Mouse (Mus musculus) liver, embryonic 14.5 days (tissue): ENCODE measurements around the gene Rad54l2. TPM values are rescaled to one million over a fixed set of nuclear protein-coding genes. Genes with fewer than 3 reads are reported as not detected.

Experiments used
- ATAC-seq: fragments of 200-750 bp; cut with Nextera tagmentation; 2 replicates; pipeline ENCODE4 v1.8.0; 2017; ENCODE audit warnings: moderate number of reproducible peaks, mild to moderate bottlenecking, moderate library complexity; ENCODE audit not compliant: insufficient read depth
- DNase-seq, 3 experiments: peaks; one replicate each; pipeline ENCODE4 v3.0.0-alpha.2; 2012 to 2013; ENCODE audit warnings: low read depth in 3 of 3, low spot score in 3 of 3
- H3K27ac ChIP-seq: fragments of 300-500 bp; sonication (generic); 2 replicates; pipeline ENCODE4 v1.5.1; 2014; ENCODE audit warnings: moderate library complexity, mild to moderate bottlenecking, control low read depth, inconsistent platforms
- H3K27me3 ChIP-seq: fragments of 300-500 bp; sonication (generic); 2 replicates; pipeline ENCODE4 v1.6.1; 2014; ENCODE audit warnings: mild to moderate bottlenecking, low read length, moderate library complexity; ENCODE audit not compliant: control insufficient read depth, insufficient read depth
- H3K36me3 ChIP-seq: fragments of 300-500 bp; sonication (generic); replicated peaks from 2 replicates; pipeline ENCODE4 v1.6.1; 2014; ENCODE audit warnings: low read depth; ENCODE audit not compliant: control insufficient read depth, insufficient read depth
- H3K4me1 ChIP-seq, 2 experiments: fragments of 200-500 bp in 1 of 2; fragments of 300-500 bp in 1 of 2; sonication (generic) in 1 of 2; replicated peaks; 2 replicates each; pipeline ENCODE4 v1.6.1; 2012 to 2014; ENCODE audit warnings: antibody characterized with exemption in 1 of 2, inconsistent platforms in 1 of 2, low read length in 1 of 2; ENCODE audit not compliant: control insufficient read depth in 2 of 2, insufficient read depth in 2 of 2
- H3K4me2 ChIP-seq: fragments of 300-500 bp; sonication (generic); 2 replicates; pipeline ENCODE4 v1.6.1; 2014; ENCODE audit warnings: low read depth, mild to moderate bottlenecking, control low read depth, moderate library complexity
- H3K4me3 ChIP-seq, 2 experiments: fragments of 200-500 bp in 1 of 2; fragments of 300-500 bp in 1 of 2; sonication (generic) in 1 of 2; 2 replicates each; pipeline ENCODE4 v1.5.1; 2012 to 2014; ENCODE audit warnings: low read depth in 2 of 2, low read length in 2 of 2, mild to moderate bottlenecking in 2 of 2, control low read depth in 1 of 2, inconsistent platforms in 1 of 2, moderate library complexity in 1 of 2; ENCODE audit not compliant: insufficient read depth in 1 of 2
- H3K9ac ChIP-seq: fragments of 300-500 bp; sonication (generic); replicated peaks from 2 replicates; pipeline ENCODE4 v1.6.1; 2014; ENCODE audit warnings: mild to moderate bottlenecking, control low read depth, moderate library complexity
- H3K9me3 ChIP-seq: fragments of 300-500 bp; sonication (generic); 2 replicates; pipeline ENCODE4 v1.6.1; 2016; ENCODE audit warnings: low read length, mixed read lengths; ENCODE audit not compliant: control insufficient read depth
- CTCF ChIP-seq: IDR thresholded peaks from 2 replicates; pipeline ENCODE4 v1.5.1; 2016; ENCODE audit warnings: antibody characterized with exemption, low read depth, control low read depth
- EP300 ChIP-seq: IDR thresholded peaks from 2 replicates; pipeline ENCODE4 v1.6.1; 2016; ENCODE audit warnings: antibody characterized with exemption, low read depth
- WGBS: fragments of 180-500 bp; shearing (Covaris S2); extraction: QIAGEN DNeasy Blood & Tissue Kit; methylation state at CpG from one replicate; pipeline ENCODE4 v1.1.7; 2014; ENCODE audit not compliant: insufficient replicate concordance; 5-methylcytosine and 5-hydroxymethylcytosine counted together
- polyA plus RNA-seq, 2 experiments: library from polyadenylated mRNA; depleted of rRNA in 1 of 2; stranded (reverse) in 1 of 2; unstranded in 1 of 2; fragments of >200 nt; fragmentation: Nextera tagmentation in 1 of 2; extraction: Ambion mirVana in 1 of 2; gene quantifications; 2 replicates each; pipeline versions ENCODE4 v1.2.1 to v1.2.3; 2012 to 2014

Rad54l2 gene
- polyA plus RNA-seq, 2 experiments = 0.96 to 2.4 TPM

DNA sequence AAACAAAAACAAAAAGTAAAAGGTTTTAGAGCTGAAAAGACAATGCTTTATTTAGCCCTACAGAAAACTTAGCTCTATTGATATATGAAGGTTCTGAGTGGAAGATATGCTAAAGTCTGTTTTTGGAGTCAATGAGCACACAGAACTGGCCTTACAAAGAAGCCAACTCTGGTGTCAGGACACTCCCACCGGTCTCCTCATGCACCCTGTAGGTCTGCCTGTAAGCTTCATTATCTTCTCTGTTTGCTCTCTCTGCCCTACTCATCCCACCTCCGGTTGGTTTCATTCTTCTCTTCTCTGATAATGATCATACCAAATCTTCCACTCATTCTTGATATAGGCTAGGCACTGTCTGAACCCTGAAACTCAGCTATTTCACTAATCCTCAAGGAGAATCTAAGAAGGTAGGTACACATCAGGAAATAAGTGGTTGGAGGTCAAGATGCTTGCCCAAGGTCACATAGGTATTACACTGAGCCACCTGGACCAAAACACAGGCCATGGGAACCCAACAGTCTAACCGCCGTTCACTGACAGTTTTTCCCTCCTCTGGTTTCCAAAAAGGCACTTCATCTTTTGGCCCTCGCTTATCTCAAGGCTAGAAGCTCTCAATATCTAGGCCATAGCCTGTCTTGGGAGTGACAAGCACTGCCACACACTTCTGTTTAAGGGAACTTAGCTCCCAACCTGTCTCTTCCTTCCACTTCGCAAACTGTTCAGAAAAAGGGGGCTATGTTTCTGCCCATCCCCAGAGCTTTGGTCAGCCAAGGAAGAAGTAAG is 104.7 kb downstream of the Rad54l2 start:
- 41% methylated on average over 6 of the region's 6 CpGs for WGBS
- Histone ChIP-seq H3K4me1 (peaks cover 8 to 9% of the 10 kb centered on the region in 2 experiments), H3K4me3 (peak overlapping the region; percentile 62 to 75), H3K27ac (no peak overlapping the region), H3K9ac (peak overlapping the region; percentile 58), H3K9me3 (no peaks in the 10 kb centered on the region), H3K4me2 (peak overlapping the region; percentile 98), H3K36me3 (no peaks in the 10 kb centered on the region), H3K27me3 (no peaks in the 10 kb centered on the region)
- DNase-seq (no peak), ATAC-seq (no peak)
- TF ChIP-seq EP300 = no peak
- no peak for TF ChIP-seq CTCF

DNA sequence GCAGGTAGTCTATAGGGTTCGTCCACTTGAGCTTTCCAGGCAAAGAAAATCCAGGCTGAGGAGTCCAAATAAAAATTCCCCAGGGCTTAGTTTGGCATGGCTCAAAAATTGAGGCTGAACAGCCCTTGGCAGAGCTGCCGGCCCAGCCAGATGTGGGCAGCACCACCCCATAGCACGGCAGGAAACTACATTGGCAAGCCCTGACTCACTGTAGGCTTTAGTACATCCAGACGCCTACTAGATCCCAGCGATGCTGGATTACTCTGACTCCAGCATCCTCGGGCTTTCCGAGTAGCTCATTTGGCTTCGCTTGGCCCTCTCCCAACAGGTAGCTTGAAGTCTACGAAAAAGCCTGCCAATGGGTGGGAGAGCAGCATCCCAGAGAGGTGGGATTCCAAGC is 108.0 kb downstream of the Rad54l2 start:
- no peak overlapping the region for H3K4me3 ChIP-seq
- H3K4me1 ChIP-seq = peaks cover 7 to 8% of the 10 kb centered on the region in 2 experiments
- ATAC-seq = no peak
- H3K9me3 ChIP-seq = no peaks in the 10 kb centered on the region
- no peaks in the 10 kb centered on the region for H3K36me3 ChIP-seq
- no peak overlapping the region for H3K27ac ChIP-seq
- no peak overlapping the region for H3K9ac ChIP-seq
- no peak for DNase-seq
- no peaks in the 10 kb centered on the region for H3K27me3 ChIP-seq
- H3K4me2 ChIP-seq = no peak overlapping the region
- 83% methylated on average over 9 of the region's 9 CpGs for WGBS
- TF ChIP-seq EP300 (no peak), CTCF (no peak)

DNA sequence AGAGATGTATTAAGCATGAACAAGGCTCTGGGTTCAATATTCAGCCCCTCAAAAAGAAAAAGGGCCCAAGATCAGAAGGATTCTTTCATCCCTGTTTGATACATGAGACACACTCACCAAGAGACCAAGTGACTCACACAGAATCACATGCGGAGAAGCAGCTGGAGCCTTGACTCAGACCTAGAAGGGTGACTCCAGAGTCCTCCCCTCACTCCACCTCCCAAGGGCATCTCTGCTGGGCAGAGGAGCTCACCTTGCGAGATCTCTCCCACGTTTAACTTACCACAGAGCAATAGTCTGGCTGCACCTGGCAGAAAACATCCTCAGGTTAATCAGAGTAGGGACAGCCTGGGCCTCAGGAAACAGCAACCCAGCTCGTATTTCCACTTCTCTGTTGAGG is 110.8 kb downstream of the Rad54l2 start:
- Histone ChIP-seq H3K9ac (no peak overlapping the region), H3K9me3 (no peaks in the 10 kb centered on the region), H3K27me3 (no peaks in the 10 kb centered on the region), H3K27ac (no peak overlapping the region), H3K4me2 (no peak overlapping the region), H3K4me1 (peaks cover 0 to 7% of the 10 kb centered on the region in 2 experiments; a peak in 1 of 4 replicates), H3K4me3 (no peak overlapping the region), H3K36me3 (no peaks in the 10 kb centered on the region)
- ATAC-seq (no peak), DNase-seq (no peak)
- TF ChIP-seq CTCF = no peak
- TF ChIP-seq EP300 = no peak
- 65% methylated on average over 4 of the region's 4 CpGs for WGBS

DNA sequence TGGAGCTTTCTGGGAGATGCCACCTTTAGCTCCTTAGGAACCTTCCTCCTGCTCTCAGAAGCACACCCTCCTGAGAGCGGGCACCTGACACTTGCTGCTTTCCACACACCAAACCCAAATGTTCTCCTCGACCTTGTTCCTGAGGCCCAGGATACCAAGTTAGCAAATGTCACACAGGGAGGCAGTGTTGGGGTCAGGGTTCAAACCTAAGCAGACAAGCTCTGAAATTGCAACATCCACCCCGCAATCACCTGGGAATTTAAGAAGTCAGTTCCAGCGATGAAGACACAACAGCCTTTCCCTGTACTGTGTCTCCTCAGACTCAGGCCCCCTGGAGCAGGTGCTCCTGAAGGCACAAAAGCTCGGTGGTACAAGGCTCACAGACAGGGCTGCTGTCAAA is 111.3 kb downstream of the Rad54l2 start:
- Histone ChIP-seq H3K9me3 (no peaks in the 10 kb centered on the region), H3K36me3 (no peaks in the 10 kb centered on the region), H3K4me1 (peaks cover 0 to 7% of the 10 kb centered on the region in 2 experiments; a peak in 1 of 4 replicates), H3K9ac (no peak overlapping the region), H3K4me3 (no peak overlapping the region), H3K27me3 (no peaks in the 10 kb centered on the region), H3K4me2 (no peak overlapping the region), H3K27ac (no peak overlapping the region)
- no peak for ATAC-seq
- WGBS = 71% methylated on average over 5 of the region's 5 CpGs
- DNase-seq = no peak
- no peak for TF ChIP-seq CTCF
- no peak for TF ChIP-seq EP300

DNA sequence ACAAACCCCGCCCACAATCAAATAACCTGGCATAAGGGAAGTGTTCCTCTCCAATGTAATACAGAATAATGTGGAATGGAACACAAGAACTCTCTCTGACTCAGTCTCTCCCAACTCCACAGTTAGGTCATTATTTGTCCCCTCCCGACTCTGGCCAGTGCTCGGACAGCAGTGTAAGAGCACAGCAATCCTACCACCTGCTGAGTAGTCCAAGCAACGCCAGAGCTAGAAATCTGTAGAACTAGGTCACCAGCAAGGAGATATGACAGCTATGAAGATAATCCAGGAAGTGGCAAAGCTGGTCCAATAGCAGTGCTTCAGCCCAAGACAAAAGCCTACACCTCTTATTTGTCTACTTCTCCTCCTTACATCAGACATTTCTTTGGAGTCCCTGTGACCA is 112.4 kb downstream of the Rad54l2 start:
- Histone ChIP-seq H3K9ac (no peak overlapping the region), H3K9me3 (no peaks in the 10 kb centered on the region), H3K27me3 (no peaks in the 10 kb centered on the region), H3K36me3 (no peaks in the 10 kb centered on the region), H3K4me3 (no peak overlapping the region), H3K4me2 (no peak overlapping the region), H3K27ac (no peak overlapping the region), H3K4me1 (peaks cover 0 to 7% of the 10 kb centered on the region in 2 experiments; a peak in 1 of 4 replicates)
- ATAC-seq (no peak), DNase-seq (no peak)
- WGBS = 59% methylated on average over 4 of the region's 4 CpGs
- TF ChIP-seq CTCF = no peak
- no peak for TF ChIP-seq EP300
